Mouse (Mus musculus) small intestine, adult 2 months (tissue): Measurements from ENCODE around the gene C4b.

Experiments used
- CTCF ChIP-seq: fragments of 200-500 bp; IDR thresholded peaks from 2 replicates; pipeline ENCODE4 v1.5.1; 2012; ENCODE audit warnings: low read depth, mild to moderate bottlenecking, control low read depth, inconsistent platforms, low read length, moderate library complexity, mixed read lengths; ENCODE audit not compliant: insufficient replicate concordance, insufficient read length; ENCODE audit errors: extremely low read depth
- POLR2A ChIP-seq: fragments of 200-500 bp; IDR thresholded peaks from 2 replicates; pipeline ENCODE4 v1.6.1; 2012; ENCODE audit warnings: low read depth, mild to moderate bottlenecking, control low read depth, inconsistent platforms, low read length, moderate library complexity

DNA sequence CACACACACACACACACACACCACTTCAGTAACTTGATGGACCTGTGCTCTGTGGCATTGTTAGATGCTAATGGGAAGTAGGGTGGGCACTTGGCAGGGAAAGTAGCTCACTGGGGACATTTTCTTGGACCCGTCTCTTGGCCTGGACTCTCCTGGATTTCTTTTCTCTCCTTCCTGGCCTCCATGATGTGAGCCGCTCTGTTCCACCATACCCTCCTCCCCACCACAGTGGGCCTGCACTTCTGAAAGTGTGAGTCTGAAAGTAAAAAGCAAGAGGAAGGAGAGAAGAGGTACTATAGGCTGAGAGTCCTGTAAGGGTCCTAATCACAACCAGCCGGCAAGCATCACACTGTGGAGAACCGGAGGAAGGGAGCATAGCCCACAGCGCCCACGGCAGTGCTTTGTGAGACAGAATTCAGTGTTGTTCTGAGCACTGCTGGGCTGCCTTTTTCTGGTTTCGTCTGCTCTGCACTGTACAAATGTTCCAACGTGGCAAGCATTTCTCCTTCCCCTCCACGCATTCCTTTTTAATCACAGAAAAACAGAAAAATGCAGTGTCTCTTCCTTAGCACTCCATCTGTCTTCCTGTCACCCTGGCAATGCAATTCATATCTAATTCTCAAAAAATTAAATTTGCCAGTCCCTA, 34.1 kb upstream of the C4b start:
- TF ChIP-seq CTCF (no peak), POLR2A (no peak)
